Mouse (Mus musculus) inflammation-experienced regulatory T-cells, adult 16 weeks (primary cell): ENCODE data around the gene 2410004P03Rik. TPM values are rescaled to one million over a fixed set of nuclear protein-coding genes. Genes with fewer than 3 reads are reported as not detected.

Source experiments
- polyA plus RNA-seq: library from polyadenylated mRNA; unstranded; fragments of 100-300 nt; shearing (Covaris generic); gene quantifications from one replicate; pipeline ENCODE4 v1.2.1, GENCODE M21; 2017

The 2410004P03Rik gene
- polyA plus RNA-seq, result 1.7 TPM

DNA sequence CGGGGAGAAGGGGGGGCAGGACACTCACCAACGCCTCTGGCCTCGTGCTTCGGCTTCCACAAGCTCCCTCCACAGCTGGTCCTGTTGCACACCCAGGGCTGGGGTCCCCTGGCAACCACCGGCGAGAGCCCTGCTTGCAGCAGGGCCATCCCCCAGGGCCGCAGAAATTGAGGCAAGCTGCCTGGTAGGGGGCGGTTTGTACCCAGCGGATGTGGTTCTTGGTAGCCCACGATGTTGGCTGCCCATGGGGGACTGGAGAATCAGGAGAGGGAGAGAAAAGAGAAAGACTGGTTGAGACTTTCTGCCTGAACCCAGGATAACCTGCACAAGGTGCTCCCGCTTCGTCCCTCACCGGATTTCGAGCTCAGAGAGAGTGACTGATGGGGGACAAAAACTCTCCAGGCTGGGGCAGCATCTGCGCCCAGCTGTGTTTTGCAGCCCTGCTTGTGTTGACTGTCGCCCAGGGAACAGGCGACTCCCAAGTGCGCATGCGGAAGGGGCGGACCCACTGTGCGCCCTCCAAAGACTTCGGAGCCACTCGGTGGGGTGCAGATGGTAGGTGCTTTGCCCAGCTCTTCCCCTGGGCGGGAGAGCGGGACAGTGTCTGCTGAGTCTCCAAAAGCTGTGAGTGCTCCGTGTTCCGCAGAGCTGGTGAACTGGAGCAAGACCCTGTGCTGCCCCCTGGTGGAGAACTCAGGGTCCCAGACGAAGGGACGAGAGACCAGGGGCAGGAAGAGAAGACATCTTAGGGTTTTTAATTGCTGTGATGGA lies at the start of gene 2410004P03Rik:
2410004P03Rik (minus strand) TSS at position 628 of the 771 bp plus-strand sequence.

DNA sequence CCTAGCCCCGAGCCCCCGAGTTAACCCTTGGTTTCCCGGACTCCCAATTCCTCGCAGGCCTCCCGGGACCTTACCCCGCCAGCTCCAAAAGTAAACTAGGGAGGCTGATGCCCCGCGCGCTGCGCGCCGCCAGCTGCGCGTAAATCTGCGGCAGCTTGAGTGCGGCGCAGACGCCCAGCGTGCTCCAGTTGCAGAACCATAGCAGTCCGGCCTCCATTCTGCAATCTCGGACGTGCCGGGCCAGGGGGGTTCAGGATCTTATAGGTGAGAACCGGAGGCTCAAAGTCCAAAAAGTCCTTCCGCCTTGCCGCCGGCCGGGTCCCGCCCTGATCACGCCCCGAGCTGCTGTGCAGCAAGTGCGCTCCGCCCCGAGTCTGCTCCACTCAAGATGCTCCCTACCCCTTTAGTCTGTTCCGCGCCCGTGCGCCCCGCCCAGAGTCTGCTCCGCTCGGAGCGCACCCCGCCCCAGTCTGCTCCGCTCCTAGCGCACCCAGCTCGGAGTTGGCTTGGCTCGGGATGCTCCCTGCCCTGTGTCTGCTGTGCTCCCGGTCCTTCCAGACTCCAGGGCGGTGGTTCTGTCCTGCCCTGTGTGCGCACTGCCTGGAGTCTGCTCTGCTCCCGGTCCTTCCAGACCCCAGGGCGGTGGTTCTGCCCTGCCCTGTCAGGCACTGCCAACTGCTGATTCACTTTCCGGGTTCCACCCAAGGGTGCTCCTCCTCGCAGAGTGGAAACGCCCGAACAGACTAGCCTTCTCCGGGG lies 11.6 kb downstream of the 2410004P03Rik start, which contains the start of gene Pqlc3:
Pqlc3 (minus strand) TSS at position 670 of the 759 bp plus-strand sequence.

Other genes with a start within 250 kb of the 2410004P03Rik start
- 0.28 TPM for gene Greb1, start 210.8 kb downstream of the 2410004P03Rik start, polyA plus RNA-seq
- 6.5 TPM for gene E2f6, start 200.8 kb downstream of the 2410004P03Rik start, polyA plus RNA-seq
- gene Rock2, start 116.8 kb downstream of the 2410004P03Rik start, polyA plus RNA-seq, result 10.0 TPM
- 69.6 TPM for gene Pqlc3, start 11.3 kb downstream of the 2410004P03Rik start, polyA plus RNA-seq
- gene Kcnf1, start 165.2 kb upstream of the 2410004P03Rik start, polyA plus RNA-seq, result 0.07 TPM